Mouse (Mus musculus) forebrain, embryonic 10.5 days (tissue): ENCODE measurements around the gene Pparg. TPM values are rescaled to one million over a fixed set of nuclear protein-coding genes. Genes with fewer than 3 reads are reported as not detected.

Experiments used
- DNase-seq: peaks from one replicate; pipeline ENCODE4 v3.0.0-alpha.2; 2017; ENCODE audit warnings: low spot score; ENCODE audit errors: extremely low spot score
- H3K27ac ChIP-seq: fragments of 300-500 bp; sonication (generic); 2 replicates; pipeline ENCODE4 v1.5.1; 2016; ENCODE audit warnings: mild to moderate bottlenecking
- H3K27me3 ChIP-seq: fragments of 300-500 bp; sonication (generic); 2 replicates; pipeline ENCODE4 v1.6.1; 2016; ENCODE audit warnings: mild to moderate bottlenecking; ENCODE audit not compliant: poor library complexity, severe bottlenecking
- H3K36me3 ChIP-seq: fragments of 300-500 bp; sonication (generic); replicated peaks from 2 replicates; pipeline ENCODE4 v1.6.1; 2016; ENCODE audit warnings: mild to moderate bottlenecking, moderate library complexity
- H3K4me1 ChIP-seq: fragments of 300-500 bp; sonication (generic); 2 replicates; pipeline ENCODE4 v1.6.1; 2016
- H3K4me3 ChIP-seq: fragments of 300-500 bp; sonication (generic); 2 replicates; pipeline ENCODE4 v1.5.1; 2016; ENCODE audit warnings: mild to moderate bottlenecking, moderate library complexity
- H3K9me3 ChIP-seq: fragments of 300-500 bp; sonication (generic); 2 replicates; pipeline ENCODE4 v1.6.1; 2016; ENCODE audit warnings: mild to moderate bottlenecking, moderate library complexity
- WGBS: fragments of 180-500 bp; shearing (Covaris S2); methylation state at CpG from one replicate; pipeline ENCODE4 v1.1.7; 2016; 5-methylcytosine and 5-hydroxymethylcytosine counted together
- polyA plus RNA-seq: library from polyadenylated mRNA; unstranded; fragments of >200 nt; fragmentation: Nextera tagmentation; extraction: Ambion mirVana; gene quantifications from 2 replicates; pipeline ENCODE4 v1.2.1, GENCODE M21; 2016

Pparg gene
- polyA plus RNA-seq, 1 experiment from 2014 or later = 0.07 TPM

DNA sequence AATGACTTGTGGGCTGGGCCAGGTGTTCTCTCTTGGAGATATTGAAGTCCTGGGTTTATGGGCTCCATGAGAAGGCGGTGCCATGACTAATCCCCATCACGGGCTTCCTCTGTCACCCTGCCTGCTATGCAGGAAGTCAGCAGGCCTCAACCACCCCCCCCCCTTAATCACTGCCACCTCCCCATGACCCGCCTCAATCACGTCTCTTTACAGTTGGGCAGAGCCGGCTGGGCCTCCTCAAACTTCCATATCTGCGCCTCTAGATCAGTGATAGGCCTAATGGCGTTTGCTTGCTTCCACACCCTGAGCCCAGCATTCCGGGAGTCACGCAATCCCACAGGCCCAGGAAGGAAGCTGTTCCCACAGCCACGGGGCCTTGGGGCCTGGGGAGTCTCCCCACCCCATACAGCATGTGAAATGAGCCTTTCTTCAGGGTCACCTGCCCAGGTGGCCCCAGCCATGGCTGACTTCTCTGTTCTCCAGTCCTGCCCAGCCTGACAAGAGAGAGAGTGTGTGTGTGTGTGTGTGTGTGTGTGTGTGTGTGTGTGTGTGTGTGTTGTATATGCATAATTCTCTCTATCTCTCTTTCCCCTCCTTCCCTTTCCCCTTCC, 142.9 kb downstream of the Pparg start:
- H3K4me1 ChIP-seq = peaks cover 4% of the 10 kb centered on the region; the same call in 1 of the 2 replicates
- DNase-seq = no peak
- peaks cover 6% of the 10 kb centered on the region for H3K9me3 ChIP-seq
- no peaks in the 10 kb centered on the region for H3K27me3 ChIP-seq
- no peaks in the 10 kb centered on the region for H3K36me3 ChIP-seq
- H3K4me3 ChIP-seq = no peak overlapping the region
- WGBS = 86% methylated on average over 10 of the region's 10 CpGs
- H3K27ac ChIP-seq = no peak overlapping the region

DNA sequence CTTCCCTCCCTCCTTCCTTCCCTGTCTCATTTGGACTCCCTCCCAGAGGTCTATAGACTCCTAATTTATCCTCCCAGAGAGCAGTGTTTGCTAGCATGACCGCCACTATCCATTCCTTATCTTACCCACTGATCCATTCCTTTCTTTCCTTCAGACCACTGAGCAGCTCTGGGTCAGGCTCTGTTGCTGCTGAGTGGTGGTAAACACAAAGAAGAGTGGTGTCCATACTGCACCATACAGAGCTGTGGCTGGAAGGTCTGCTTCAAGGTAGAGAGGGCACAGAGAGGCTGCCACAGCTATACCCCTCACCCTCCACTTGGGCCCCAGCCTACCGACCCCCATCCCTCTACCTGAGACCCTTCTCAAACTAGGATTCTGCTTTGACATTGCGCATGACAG, 143.4 kb downstream of the Pparg start:
- H3K4me3 ChIP-seq = no peak overlapping the region
- 86% methylated on average over 3 of the region's 3 CpGs for WGBS
- no peak for DNase-seq
- peaks cover 4% of the 10 kb centered on the region; the same call in 1 of the 2 replicates for H3K4me1 ChIP-seq
- H3K27me3 ChIP-seq = no peaks in the 10 kb centered on the region
- no peaks in the 10 kb centered on the region for H3K36me3 ChIP-seq
- peaks cover 10% of the 10 kb centered on the region for H3K9me3 ChIP-seq
- no peak overlapping the region for H3K27ac ChIP-seq

DNA sequence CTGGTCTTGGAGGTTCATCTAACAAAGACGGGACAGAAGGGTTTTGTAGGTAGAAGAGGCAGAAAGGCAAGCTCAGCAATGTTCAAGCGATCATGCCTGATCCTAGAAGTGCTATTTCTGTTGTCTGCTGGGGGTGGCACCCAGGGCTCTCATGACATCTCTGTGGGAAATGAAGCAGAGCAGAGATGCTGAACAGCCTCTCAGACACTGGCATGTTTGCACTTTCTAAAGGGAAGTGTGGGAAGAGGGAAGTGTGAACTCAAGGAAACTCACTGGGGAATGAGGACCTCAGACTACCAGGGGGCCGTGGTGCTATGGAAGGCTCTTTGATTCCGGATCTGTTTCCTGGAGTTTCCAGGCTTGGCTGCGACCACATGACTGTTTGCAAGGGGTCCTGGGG, 144.2 kb downstream of the Pparg start:
- Histone ChIP-seq H3K4me1 (peaks cover 4% of the 10 kb centered on the region; the same call in 1 of the 2 replicates), H3K27me3 (no peaks in the 10 kb centered on the region), H3K4me3 (no peak overlapping the region), H3K9me3 (peaks cover 10% of the 10 kb centered on the region), H3K36me3 (no peaks in the 10 kb centered on the region), H3K27ac (no peak overlapping the region)
- DNase-seq = no peak
- WGBS = 85% methylated on average over 5 of the region's 5 CpGs

DNA sequence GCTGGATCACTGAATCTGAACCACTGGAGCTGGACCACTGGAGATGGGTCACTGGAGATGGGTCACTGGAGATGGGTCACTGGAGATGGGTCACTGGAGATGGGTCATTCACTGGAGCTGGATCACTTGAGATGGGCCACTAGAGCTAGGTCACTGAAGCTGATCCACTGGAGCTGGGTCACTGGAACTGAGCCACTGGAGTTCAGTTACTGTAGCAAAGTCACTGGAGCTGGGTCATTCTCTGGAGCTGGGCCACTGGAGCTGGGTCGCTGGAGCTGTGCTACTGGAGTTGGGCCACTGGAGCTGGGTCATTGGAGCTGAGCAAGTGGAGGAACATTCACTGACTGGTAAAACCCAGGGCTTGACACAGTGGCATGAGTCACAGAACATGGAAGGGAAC, 145.7 kb downstream of the Pparg start:
- Histone ChIP-seq H3K27ac (no peak overlapping the region), H3K36me3 (no peaks in the 10 kb centered on the region), H3K9me3 (peaks cover 10% of the 10 kb centered on the region), H3K27me3 (no peaks in the 10 kb centered on the region), H3K4me1 (no peaks in the 10 kb centered on the region), H3K4me3 (no peak overlapping the region)
- 92% methylated on average over 1 of the region's 1 CpGs for WGBS
- no peak for DNase-seq

- Histone ChIP-seq H3K27ac (no peak overlapping the region), H3K4me1 (no peaks in the 10 kb centered on the region), H3K9me3 (peaks cover 10% of the 10 kb centered on the region), H3K36me3 (no peaks in the 10 kb centered on the region), H3K4me3 (no peak overlapping the region), H3K27me3 (no peaks in the 10 kb centered on the region)
- no peak for DNase-seq
- WGBS = 91% methylated on average over 3 of the region's 3 CpGs
Observed at GRCm38 (mm10) chr6:115511447-115511846, 150.7 kb downstream of the Pparg start.

GRCm38 (mm10) chr6:115513207-115513606, 152.5 kb downstream of the Pparg start:
- Histone ChIP-seq H3K4me3 (no peak overlapping the region), H3K27me3 (no peaks in the 10 kb centered on the region), H3K27ac (no peak overlapping the region), H3K36me3 (no peaks in the 10 kb centered on the region), H3K9me3 (peaks cover 9% of the 10 kb centered on the region), H3K4me1 (no peaks in the 10 kb centered on the region)
- DNase-seq = no peak
- 91% methylated on average over 4 of the region's 4 CpGs for WGBS

DNA sequence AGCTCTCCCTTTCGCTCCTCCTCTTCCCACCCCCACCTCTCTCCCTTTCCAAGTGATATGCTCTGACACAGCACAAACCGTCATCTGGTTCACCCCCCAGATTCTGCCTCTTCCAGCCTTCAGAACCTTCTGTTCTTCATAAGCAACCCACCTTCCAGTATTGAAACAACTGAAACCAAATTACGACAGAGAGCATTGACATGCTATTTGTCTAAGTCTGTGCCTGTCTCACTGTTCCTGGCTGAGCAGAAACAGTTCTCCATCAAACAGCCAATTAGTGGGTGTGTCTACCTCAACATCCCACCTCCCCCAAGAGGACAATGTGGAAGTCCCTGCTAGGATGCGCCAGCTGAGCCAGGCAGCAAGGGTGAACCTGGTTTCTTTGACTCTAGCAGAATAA, 157.2 kb downstream of the Pparg start:
- Histone ChIP-seq H3K4me1 (no peaks in the 10 kb centered on the region), H3K27ac (no peak overlapping the region), H3K27me3 (no peaks in the 10 kb centered on the region), H3K9me3 (no peaks in the 10 kb centered on the region), H3K4me3 (no peak overlapping the region), H3K36me3 (no peaks in the 10 kb centered on the region)
- WGBS = 88% methylated on average over 4 of the region's 4 CpGs
- no peak for DNase-seq

DNA sequence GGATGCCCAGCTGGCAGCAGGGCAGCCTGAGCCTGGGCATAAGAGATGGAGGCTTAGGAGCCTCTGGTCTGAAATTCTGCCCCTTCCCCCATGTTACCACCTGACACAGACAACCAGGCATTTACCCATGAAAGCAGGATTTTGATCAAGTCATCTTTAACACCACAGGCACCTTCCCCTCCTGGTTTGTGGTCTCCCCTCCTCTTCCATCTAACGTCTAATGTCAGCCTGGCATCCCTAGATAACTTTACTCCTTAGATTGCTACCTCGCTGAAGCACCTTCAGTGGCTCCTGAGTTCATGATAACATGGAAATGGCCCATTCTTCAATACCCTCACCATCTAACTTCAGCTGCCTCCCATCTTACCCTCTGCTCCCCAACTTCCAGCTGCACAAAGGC, 157.6 kb downstream of the Pparg start:
- Histone ChIP-seq H3K4me3 (no peak overlapping the region), H3K27ac (no peak overlapping the region), H3K36me3 (no peaks in the 10 kb centered on the region), H3K4me1 (no peaks in the 10 kb centered on the region), H3K27me3 (no peaks in the 10 kb centered on the region), H3K9me3 (no peaks in the 10 kb centered on the region)
- DNase-seq = no peak
- WGBS = 71% methylated on average over 2 of the region's 2 CpGs

GRCm38 (mm10) chr6:115519275-115519699, 158.5 kb downstream of the Pparg start:
- H3K27me3 ChIP-seq = no peaks in the 10 kb centered on the region
- WGBS = 75% methylated on average over 12 of the region's 12 CpGs
- H3K4me1 ChIP-seq = 0 out of 2 replicates have a peak, but pooled peaks cover 2% of the 10 kb centered on the region
- no peaks in the 10 kb centered on the region for H3K36me3 ChIP-seq
- DNase-seq = no peak
- no peak overlapping the region for H3K4me3 ChIP-seq
- H3K9me3 ChIP-seq = no peaks in the 10 kb centered on the region
- H3K27ac ChIP-seq = no peak overlapping the region

GRCm38 (mm10) chr6:115521923-115522322, 161.2 kb downstream of the Pparg start:
- H3K9me3 ChIP-seq = no peaks in the 10 kb centered on the region
- H3K4me1 ChIP-seq = 0 out of 2 replicates have a peak, but pooled peaks cover 5% of the 10 kb centered on the region
- 73% methylated on average over 1 of the region's 1 CpGs for WGBS
- no peaks in the 10 kb centered on the region for H3K36me3 ChIP-seq
- H3K27ac ChIP-seq = no peak overlapping the region
- no peak overlapping the region for H3K4me3 ChIP-seq
- DNase-seq = no peak
- no peaks in the 10 kb centered on the region for H3K27me3 ChIP-seq

DNA sequence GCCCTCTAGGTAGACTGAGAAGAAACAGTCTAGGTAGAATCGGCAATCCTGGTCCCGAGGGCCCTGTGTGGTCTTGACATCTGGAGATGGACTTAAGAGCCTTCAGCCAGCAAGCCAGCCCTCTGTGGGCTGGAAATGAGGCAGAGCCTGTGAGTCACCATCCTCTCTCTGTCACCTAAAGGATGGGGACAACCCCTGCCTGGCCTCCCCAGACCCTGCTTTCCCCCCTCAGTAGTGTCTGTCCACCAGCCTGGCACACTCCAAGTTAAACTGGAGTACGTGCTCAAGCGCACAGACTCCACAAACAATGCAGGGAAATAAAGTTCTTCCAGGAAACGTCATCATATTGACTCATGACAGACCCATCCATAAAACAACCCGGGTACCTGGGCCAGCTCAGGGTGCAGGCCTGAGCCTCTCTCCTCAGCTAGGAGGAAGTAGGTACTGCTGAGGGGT, 162.0 kb downstream of the Pparg start:
- H3K36me3 ChIP-seq = no peaks in the 10 kb centered on the region
- H3K27me3 ChIP-seq = no peaks in the 10 kb centered on the region
- H3K4me3 ChIP-seq = no peak overlapping the region
- H3K9me3 ChIP-seq = no peaks in the 10 kb centered on the region
- H3K27ac ChIP-seq = no peak overlapping the region
- 89% methylated on average over 6 of the region's 6 CpGs for WGBS
- 0 out of 2 replicates have a peak, but pooled peaks cover 5% of the 10 kb centered on the region for H3K4me1 ChIP-seq
- no peak for DNase-seq

GRCm38 (mm10) chr6:115523201-115523600, 162.4 kb downstream of the Pparg start:
- Histone ChIP-seq H3K36me3 (no peaks in the 10 kb centered on the region), H3K4me3 (no peak overlapping the region), H3K27me3 (no peaks in the 10 kb centered on the region), H3K4me1 (0 out of 2 replicates have a peak, but pooled peaks cover 5% of the 10 kb centered on the region), H3K27ac (no peak overlapping the region), H3K9me3 (no peaks in the 10 kb centered on the region)
- no peak for DNase-seq
- 82% methylated on average over 9 of the region's 9 CpGs for WGBS

- no peaks in the 10 kb centered on the region for H3K36me3 ChIP-seq
- H3K9me3 ChIP-seq = no peaks in the 10 kb centered on the region
- no peak for DNase-seq
- H3K4me3 ChIP-seq = no peak overlapping the region
- 0 out of 2 replicates have a peak, but pooled peaks cover 5% of the 10 kb centered on the region for H3K4me1 ChIP-seq
- H3K27ac ChIP-seq = no peak overlapping the region
- no peaks in the 10 kb centered on the region for H3K27me3 ChIP-seq
- 82% methylated on average over 9 of the region's 9 CpGs for WGBS
Observed at GRCm38 (mm10) chr6:115524449-115524990, 163.8 kb downstream of the Pparg start.
